Mouse (Mus musculus) cerebral cortex, adult 2 months (tissue): Measurements from ENCODE around the gene Cdc42bpg.

Experiments
- WGBS: fragments of 180-500 bp; shearing (Covaris S2); methylation state at CpG from one replicate; pipeline ENCODE4 v1.1.7; 2018; 5-methylcytosine and 5-hydroxymethylcytosine counted together

Gene Cdc42bpg

GRCm38 (mm10) chr19:6276426-6277421 is 29.5 kb upstream of the Cdc42bpg start, which contains the start of gene Ehd1:
Gene Ehd1 (plus strand): TSS chr19:6276725.
- under 1% methylated on average over 104 of the region's 106 CpGs for WGBS

GRCm38 (mm10) chr19:6277661-6278438 is 28.4 kb upstream of the Cdc42bpg start:
- 9% methylated on average over 10 of the region's 10 CpGs for WGBS

GRCm38 (mm10) chr19:6278439-6279073 is 27.7 kb upstream of the Cdc42bpg start:
- WGBS: 38% methylated on average over 6 of the region's 6 CpGs

GRCm38 (mm10) chr19:6279481-6280144 is 26.6 kb upstream of the Cdc42bpg start:
- 73% methylated on average over 6 of the region's 6 CpGs for WGBS

GRCm38 (mm10) chr19:6280554-6280953 is 25.7 kb upstream of the Cdc42bpg start:
- 84% methylated on average over 7 of the region's 7 CpGs for WGBS

- WGBS: 87% methylated on average over 14 of the region's 14 CpGs
Observed at GRCm38 (mm10) chr19:6281122-6282020, 24.9 kb upstream of the Cdc42bpg start.

GRCm38 (mm10) chr19:6283001-6283400 is 23.3 kb upstream of the Cdc42bpg start:
- 87% methylated on average over 5 of the region's 5 CpGs for WGBS

- 92% methylated on average over 12 of the region's 12 CpGs for WGBS
Observed at GRCm38 (mm10) chr19:6284502-6284901, 21.8 kb upstream of the Cdc42bpg start.

- 84% methylated on average over 8 of the region's 8 CpGs for WGBS
Observed at GRCm38 (mm10) chr19:6285226-6285625, 21.0 kb upstream of the Cdc42bpg start.

GRCm38 (mm10) chr19:6285632-6286433 is 20.4 kb upstream of the Cdc42bpg start:
- WGBS: 66% methylated on average over 7 of the region's 7 CpGs

- WGBS: 48% methylated on average over 19 of the region's 19 CpGs
Observed at GRCm38 (mm10) chr19:6286434-6287401, 19.5 kb upstream of the Cdc42bpg start.

- WGBS: 74% methylated on average over 13 of the region's 13 CpGs
Observed at GRCm38 (mm10) chr19:6288236-6288894, 17.9 kb upstream of the Cdc42bpg start.

GRCm38 (mm10) chr19:6289696-6290238 is 16.5 kb upstream of the Cdc42bpg start:
- WGBS: 89% methylated on average over 14 of the region's 14 CpGs

GRCm38 (mm10) chr19:6290720-6291116 is 15.5 kb upstream of the Cdc42bpg start:
- WGBS: 91% methylated on average over 5 of the region's 6 CpGs

- WGBS: 74% methylated on average over 10 of the region's 10 CpGs
Observed at GRCm38 (mm10) chr19:6291117-6291781, 15.0 kb upstream of the Cdc42bpg start.

- WGBS: 89% methylated on average over 5 of the region's 5 CpGs
Observed at GRCm38 (mm10) chr19:6292262-6292661, 14.0 kb upstream of the Cdc42bpg start.

- 93% methylated on average over 17 of the region's 17 CpGs for WGBS
Observed at GRCm38 (mm10) chr19:6294301-6294700, 12.0 kb upstream of the Cdc42bpg start.
